Mouse (Mus musculus) stomach, postnatal 0 days (tissue): ENCODE measurements around the gene 6430531B16Rik.

Source experiments
- CTCF ChIP-seq: IDR thresholded peaks from 2 replicates; pipeline ENCODE4 v1.5.1; 2016; ENCODE audit warnings: antibody characterized with exemption, low read depth, mild to moderate bottlenecking, moderate library complexity
- EP300 ChIP-seq: optimal IDR thresholded peaks from 2 replicates; pipeline ENCODE3; 2016; ENCODE audit warnings: antibody characterized with exemption

- TF ChIP-seq CTCF (no peak), EP300 (no peak)
Measured at GRCm38 (mm10) chr7:139974307-139974706, 4.2 kb downstream of the 6430531B16Rik start.
